Mouse (Mus musculus) urinary bladder, adult 2 months (tissue): ENCODE measurements around the gene Tnr. TPM values are rescaled to one million over a fixed set of nuclear protein-coding genes. Genes with fewer than 3 reads are reported as not detected.

ENCODE experiments used
- DNase-seq: peaks from one replicate; pipeline ENCODE4 v3.0.0; 2022; ENCODE audit warnings: low spot score
- polyA plus RNA-seq: library from polyadenylated mRNA; depleted of rRNA; stranded (reverse); fragments of >200 nt; gene quantifications from 2 replicates; pipeline ENCODE4 v1.2.3, GENCODE M21; 2012

Tnr gene
- polyA plus RNA-seq, 1 experiment = 0.03 TPM

GRCm38 (mm10) chr1:159629822-159630589 lies 106.4 kb downstream of the Tnr start:
- DNase-seq = no peak

GRCm38 (mm10) chr1:159632558-159632957 lies 109.0 kb downstream of the Tnr start:
- DNase-seq = no peak

GRCm38 (mm10) chr1:159639408-159639807 lies 115.8 kb downstream of the Tnr start:
- DNase-seq = no peak

GRCm38 (mm10) chr1:159645719-159646118 lies 122.2 kb downstream of the Tnr start:
- DNase-seq = no peak

- DNase-seq = no peak
Measured at GRCm38 (mm10) chr1:159650486-159650885, 126.9 kb downstream of the Tnr start.

- DNase-seq = no peak
Measured at GRCm38 (mm10) chr1:159655241-159655640, 131.7 kb downstream of the Tnr start.

- DNase-seq = no peak
Measured at GRCm38 (mm10) chr1:159657856-159658542, 134.4 kb downstream of the Tnr start.

- DNase-seq = no peak
Measured at GRCm38 (mm10) chr1:159660620-159661501, 137.3 kb downstream of the Tnr start.

GRCm38 (mm10) chr1:159664496-159664895 lies 140.9 kb downstream of the Tnr start:
- DNase-seq = no peak

GRCm38 (mm10) chr1:159664945-159665344 lies 141.4 kb downstream of the Tnr start:
- no peak for DNase-seq

- no peak for DNase-seq
Measured at GRCm38 (mm10) chr1:159670629-159671150, 147.1 kb downstream of the Tnr start.

GRCm38 (mm10) chr1:159671181-159671580 lies 147.6 kb downstream of the Tnr start:
- no peak for DNase-seq

- no peak for DNase-seq
Measured at GRCm38 (mm10) chr1:159674240-159674639, 150.7 kb downstream of the Tnr start.

GRCm38 (mm10) chr1:159675472-159675871 lies 151.9 kb downstream of the Tnr start:
- DNase-seq = no peak

GRCm38 (mm10) chr1:159678221-159678935 lies 154.8 kb downstream of the Tnr start:
- DNase-seq = no peak

- DNase-seq = no peak
Measured at GRCm38 (mm10) chr1:159681252-159681651, 157.7 kb downstream of the Tnr start.

- peak; percentile 29 for DNase-seq
Measured at GRCm38 (mm10) chr1:159686476-159687231, 163.1 kb downstream of the Tnr start.

GRCm38 (mm10) chr1:159696717-159697116 lies 173.1 kb downstream of the Tnr start:
- no peak for DNase-seq

GRCm38 (mm10) chr1:159702038-159702437 lies 178.5 kb downstream of the Tnr start:
- DNase-seq = no peak

GRCm38 (mm10) chr1:159704925-159705324 lies 181.4 kb downstream of the Tnr start:
- DNase-seq = no peak

- no peak for DNase-seq
Measured at GRCm38 (mm10) chr1:159716301-159716700, 192.7 kb downstream of the Tnr start.
